Mouse (Mus musculus): Measurements from ENCODE around the gene Nectin2. TPM values are rescaled to one million over a fixed set of nuclear protein-coding genes. Genes with fewer than 3 reads are reported as not detected.
A peak's percentile ranks its signal among the peaks of the same experiment; 100 is the strongest.

Nectin2 gene
- polyA plus RNA-seq, 1 experiment from 2014 or later: 93.1 TPM

DNA sequence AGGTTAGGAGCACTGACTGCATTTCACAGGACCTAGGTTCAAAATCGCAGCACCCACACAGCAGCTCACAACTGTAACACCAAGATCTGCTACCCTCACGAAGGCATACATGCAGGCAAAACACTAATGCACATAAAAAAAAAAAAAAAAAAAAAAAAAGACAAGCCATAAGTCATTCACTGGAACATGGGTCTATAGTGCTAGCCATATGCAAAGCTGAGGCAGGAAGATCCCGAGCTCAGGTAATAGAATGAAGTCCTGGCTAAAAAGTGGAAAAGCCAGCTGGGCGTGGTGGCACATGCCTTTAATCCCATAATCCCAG is 50.5 kb downstream of the Nectin2 start:
- no peaks in the 10 kb centered on the region for H3K27me3 ChIP-seq (replicated peaks; ENCODE audit: control insufficient read depth, insufficient read depth, low read length)
- 81% methylated on average over 4 of the region's 4 CpGs for WGBS
- ATAC-seq: no peak
- H3K9me3 ChIP-seq (ENCODE audit: control insufficient read depth): no peaks in the 10 kb centered on the region
- H3K27ac ChIP-seq (ENCODE audit: low read depth, low read length): peak overlapping the region; percentile 83; the same call in 1 of the 2 replicates
- H3K4me2 ChIP-seq (replicated peaks; ENCODE audit: low read depth): no peak overlapping the region
- H3K36me3 ChIP-seq (ENCODE audit: control insufficient read depth, insufficient read depth): peaks cover 21% of the 10 kb centered on the region
- no peak overlapping the region for H3K9ac ChIP-seq (ENCODE audit: low read depth, low read length)
- H3K4me1 ChIP-seq (replicated peaks; ENCODE audit: control insufficient read depth, insufficient read depth, low read length): peaks cover 9% of the 10 kb centered on the region
- TF ChIP-seq CTCF (IDR thresholded peaks at IDR 0.05; ENCODE audit: low read depth): no peak
- no peak overlapping the region for H3K4me3 ChIP-seq (ENCODE audit: low read depth, low read length)

DNA sequence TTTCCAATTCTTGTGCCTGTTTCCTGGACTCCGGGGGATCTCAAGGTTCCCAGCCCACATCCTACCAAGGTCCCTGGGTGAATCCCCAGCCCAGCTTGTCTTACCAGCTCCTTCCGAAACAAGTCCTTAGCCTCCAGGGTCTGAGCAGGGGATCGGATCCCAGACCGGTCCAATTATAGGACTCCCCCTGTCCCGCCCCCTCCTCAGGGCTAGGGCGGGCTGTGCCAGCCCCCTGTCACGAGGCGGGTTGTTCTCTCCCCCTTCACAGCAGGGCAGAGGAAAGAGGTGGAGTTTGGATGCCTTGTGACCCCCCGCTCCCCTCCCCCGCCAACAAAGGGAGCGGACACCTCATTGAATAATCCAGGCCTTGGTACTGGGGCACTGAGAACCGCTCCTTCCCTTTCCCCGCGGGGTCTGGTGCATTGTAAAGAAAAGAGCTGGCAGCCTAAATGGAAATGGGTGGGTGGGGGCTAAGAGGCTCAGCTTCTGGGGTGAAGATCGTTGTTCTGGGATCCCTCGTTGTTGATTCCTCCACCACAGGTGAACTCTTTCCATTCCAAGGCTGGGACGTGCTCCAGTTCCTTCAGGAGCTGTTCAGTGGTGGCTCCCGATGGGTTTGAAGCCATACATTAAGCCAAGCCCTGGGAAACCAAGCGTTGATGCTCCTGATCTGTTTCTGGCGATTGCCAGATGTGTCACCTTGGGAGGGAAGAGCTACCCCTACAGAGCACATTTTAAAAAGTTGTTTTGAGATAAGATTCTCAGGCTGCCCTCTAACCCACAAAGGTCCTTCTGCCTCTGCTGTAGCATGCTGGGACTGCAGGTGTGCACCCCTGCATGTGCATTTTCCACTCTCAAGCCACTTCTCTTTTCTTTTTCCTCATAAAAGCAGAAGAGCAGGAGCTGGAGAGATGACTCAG is 51.1 kb downstream of the Nectin2 start, which contains the start of gene Apoe:
TSS of gene Apoe (minus strand) at position 282 of the 920 bp plus-strand sequence.
- H3K9ac ChIP-seq (ENCODE audit: low read depth, low read length): peak within 1 kb of the TSS; percentile 38; the same call in 1 of the 2 replicates
- no peaks in the 10 kb centered on the region for H3K9me3 ChIP-seq (ENCODE audit: control insufficient read depth)
- peak within 1 kb of the TSS; percentile 30 for H3K4me3 ChIP-seq (ENCODE audit: low read depth, low read length)
- peak within 1 kb of the TSS; percentile 53 for H3K4me2 ChIP-seq (replicated peaks; ENCODE audit: low read depth)
- H3K36me3 ChIP-seq (ENCODE audit: control insufficient read depth, insufficient read depth): peaks cover 21% of the 10 kb centered on the region; the same call in 1 of the 2 replicates
- no peaks in the 10 kb centered on the region for H3K27me3 ChIP-seq (replicated peaks; ENCODE audit: control insufficient read depth, insufficient read depth, low read length)
- peaks cover 10% of the 10 kb centered on the region for H3K4me1 ChIP-seq (replicated peaks; ENCODE audit: control insufficient read depth, insufficient read depth, low read length)
- TF ChIP-seq CTCF (IDR thresholded peaks at IDR 0.05; ENCODE audit: low read depth): peak; percentile 22; the same call in 1 of the 2 replicates
- ATAC-seq: no peak
- peak within 1 kb of the TSS; percentile 83; the same call in 1 of the 2 replicates for H3K27ac ChIP-seq (ENCODE audit: low read depth, low read length)
- 17% methylated on average over 20 of the region's 20 CpGs for WGBS

- Histone ChIP-seq H3K36me3 (ENCODE audit: control insufficient read depth, insufficient read depth) (peaks cover 17% of the 10 kb centered on the region; the same call in 1 of the 2 replicates), H3K4me3 (ENCODE audit: low read depth, low read length) (peak overlapping the region; percentile 30), H3K9me3 (ENCODE audit: control insufficient read depth) (no peaks in the 10 kb centered on the region), H3K27ac (ENCODE audit: low read depth, low read length) (no peak overlapping the region), H3K27me3 (replicated peaks; ENCODE audit: control insufficient read depth, insufficient read depth, low read length) (no peaks in the 10 kb centered on the region), H3K9ac (ENCODE audit: low read depth, low read length) (peak overlapping the region; percentile 38; the same call in 1 of the 2 replicates), H3K4me1 (replicated peaks; ENCODE audit: control insufficient read depth, insufficient read depth, low read length) (peaks cover 17% of the 10 kb centered on the region), H3K4me2 (replicated peaks; ENCODE audit: low read depth) (peak overlapping the region; percentile 53)
- no peak for ATAC-seq
- WGBS: 11% methylated on average over 28 of the region's 28 CpGs
- peak; percentile 57 for TF ChIP-seq CTCF (IDR thresholded peaks at IDR 0.05; ENCODE audit: low read depth)
These were observed 52.1 kb downstream of the Nectin2 start for GRCm38 (mm10) chr7:19697949-19698906.

DNA sequence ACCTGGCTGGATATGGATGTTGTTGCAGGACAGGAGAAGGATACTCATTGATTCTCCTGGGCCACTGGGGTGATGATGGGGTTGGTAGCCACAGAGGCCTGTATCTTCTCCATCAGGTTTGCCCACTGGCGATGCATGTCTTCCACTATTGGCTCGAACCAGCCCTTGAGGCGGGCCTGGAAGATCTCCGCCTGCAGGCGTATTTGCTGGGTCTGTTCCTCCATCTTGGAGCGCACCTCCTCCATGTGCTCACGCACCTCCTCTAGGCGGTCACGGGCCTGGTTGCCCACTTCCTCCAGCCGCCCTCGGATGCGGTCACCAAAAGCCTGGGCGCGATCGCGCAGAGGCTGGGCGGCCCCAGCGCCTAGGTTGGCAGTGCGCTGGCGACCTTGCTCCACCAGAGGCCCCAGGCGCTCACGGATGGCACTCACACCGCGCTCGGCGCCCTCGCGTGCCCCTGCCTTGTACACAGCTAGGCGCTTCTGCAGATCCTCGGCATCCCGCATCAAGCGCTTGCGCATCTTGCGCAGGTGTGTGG is 53.9 kb downstream of the Nectin2 start:
- no peak overlapping the region for H3K4me2 ChIP-seq (replicated peaks; ENCODE audit: low read depth)
- H3K4me1 ChIP-seq (replicated peaks; ENCODE audit: control insufficient read depth, insufficient read depth, low read length): peaks cover 25% of the 10 kb centered on the region
- H3K9me3 ChIP-seq (ENCODE audit: control insufficient read depth): no peaks in the 10 kb centered on the region
- H3K4me3 ChIP-seq (ENCODE audit: low read depth, low read length): no peak overlapping the region
- ATAC-seq: no peak
- no peak for TF ChIP-seq CTCF (IDR thresholded peaks at IDR 0.05; ENCODE audit: low read depth)
- WGBS: 97% methylated on average over 34 of the region's 34 CpGs
- no peak overlapping the region for H3K27ac ChIP-seq (ENCODE audit: low read depth, low read length)
- 0 out of 2 replicates have a peak, but pooled peaks cover 1% of the 10 kb centered on the region for H3K36me3 ChIP-seq (ENCODE audit: control insufficient read depth, insufficient read depth)
- no peak overlapping the region for H3K9ac ChIP-seq (ENCODE audit: low read depth, low read length)
- no peaks in the 10 kb centered on the region for H3K27me3 ChIP-seq (replicated peaks; ENCODE audit: control insufficient read depth, insufficient read depth, low read length)

DNA sequence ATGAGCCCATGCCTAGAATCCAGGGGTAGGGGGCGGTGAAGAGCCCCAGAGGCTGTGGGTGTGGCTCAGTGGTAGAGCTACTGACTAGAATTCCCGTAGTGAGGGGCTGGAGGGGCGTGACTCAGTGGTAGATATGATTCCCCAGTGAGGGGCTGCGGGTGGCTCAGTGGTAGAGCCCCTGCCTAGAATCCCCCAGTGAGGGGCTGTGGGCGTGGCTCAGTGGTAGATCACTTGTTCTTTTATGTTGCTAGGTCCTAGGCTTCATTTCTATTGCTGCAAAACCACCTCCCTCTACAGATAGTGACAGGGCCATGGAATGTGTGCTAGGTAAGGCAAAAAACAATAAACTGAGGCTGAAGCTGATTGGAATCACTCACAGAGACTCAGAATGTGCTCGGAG is 54.4 kb downstream of the Nectin2 start:
- no peak overlapping the region for H3K9ac ChIP-seq (ENCODE audit: low read depth, low read length)
- H3K4me1 ChIP-seq (replicated peaks; ENCODE audit: control insufficient read depth, insufficient read depth, low read length): peaks cover 25% of the 10 kb centered on the region
- 79% methylated on average over 6 of the region's 6 CpGs for WGBS
- ATAC-seq: no peak
- no peaks in the 10 kb centered on the region for H3K36me3 ChIP-seq (ENCODE audit: control insufficient read depth, insufficient read depth)
- no peak overlapping the region for H3K27ac ChIP-seq (ENCODE audit: low read depth, low read length)
- no peak overlapping the region for H3K4me3 ChIP-seq (ENCODE audit: low read depth, low read length)
- H3K9me3 ChIP-seq (ENCODE audit: control insufficient read depth): no peaks in the 10 kb centered on the region
- H3K27me3 ChIP-seq (replicated peaks; ENCODE audit: control insufficient read depth, insufficient read depth, low read length): no peaks in the 10 kb centered on the region
- no peak overlapping the region for H3K4me2 ChIP-seq (replicated peaks; ENCODE audit: low read depth)
- TF ChIP-seq CTCF (IDR thresholded peaks at IDR 0.05; ENCODE audit: low read depth): no peak

Data from intestine, postnatal 0 days (tissue).